Mouse (Mus musculus) forebrain, postnatal 0 days (tissue): ENCODE measurements around the gene Gabbr2. TPM values are rescaled to one million over a fixed set of nuclear protein-coding genes. Genes with fewer than 3 reads are reported as not detected.
A peak's percentile ranks its signal among the peaks of the same experiment; 100 is the strongest.

Source experiments
- ATAC-seq: fragments of 200-750 bp; cut with Nextera tagmentation; 2 replicates; pipeline ENCODE4 v1.8.0; 2017; ENCODE audit warnings: mild to moderate bottlenecking, moderate library complexity
- DNase-seq: peaks from one replicate; pipeline ENCODE4 v3.0.0-alpha.2; 2015
- H3K27ac ChIP-seq: fragments of 300-500 bp; sonication (generic); 2 replicates; pipeline ENCODE4 v1.5.1; 2014; ENCODE audit warnings: low read depth, mild to moderate bottlenecking, antibody characterized with exemption, low read length, moderate library complexity, mixed read lengths
- H3K27me3 ChIP-seq: fragments of 300-500 bp; sonication (generic); 2 replicates; pipeline ENCODE4 v1.6.1; 2014; ENCODE audit warnings: mild to moderate bottlenecking, low read length, mixed read lengths; ENCODE audit not compliant: insufficient read depth
- H3K36me3 ChIP-seq: fragments of 300-500 bp; sonication (generic); 2 replicates; pipeline ENCODE4 v1.6.1; 2014; ENCODE audit warnings: mild to moderate bottlenecking, moderate library complexity; ENCODE audit not compliant: insufficient read depth
- H3K4me1 ChIP-seq: fragments of 300-500 bp; sonication (generic); 2 replicates; pipeline ENCODE4 v1.6.1; 2014; ENCODE audit warnings: antibody characterized with exemption; ENCODE audit not compliant: insufficient read depth
- H3K4me2 ChIP-seq: fragments of 300-500 bp; sonication (generic); 2 replicates; pipeline ENCODE4 v1.6.1; 2014; ENCODE audit warnings: low read depth, mild to moderate bottlenecking, moderate library complexity
- H3K4me3 ChIP-seq: fragments of 300-500 bp; sonication (generic); 2 replicates; pipeline ENCODE4 v1.5.1; 2014; ENCODE audit warnings: low read depth, low read length, mixed read lengths
- H3K9ac ChIP-seq: fragments of 300-500 bp; sonication (generic); 2 replicates; pipeline ENCODE4 v1.6.1; 2014; ENCODE audit warnings: mild to moderate bottlenecking
- H3K9me3 ChIP-seq: fragments of 300-500 bp; sonication (generic); 2 replicates; pipeline ENCODE4 v1.6.1; 2016; ENCODE audit warnings: low read length
- CTCF ChIP-seq: sonication (generic); IDR thresholded peaks from 2 replicates; pipeline ENCODE4 v1.5.1; 2016; ENCODE audit warnings: antibody characterized with exemption, control low read depth, low read depth
- WGBS: fragments of 180-500 bp; shearing (Covaris S2); extraction: QIAGEN DNeasy Blood & Tissue Kit; methylation state at CpG from one replicate; pipeline ENCODE4 v1.1.7; 2014; 5-methylcytosine and 5-hydroxymethylcytosine counted together
- polyA plus RNA-seq: library from polyadenylated mRNA; unstranded; fragments of >200 nt; fragmentation: Nextera tagmentation; extraction: Ambion mirVana; gene quantifications from 2 replicates; pipeline ENCODE4 v1.2.1, GENCODE M21; 2015
- total RNA-seq: library from RNA; depleted of rRNA; stranded (reverse); fragments of >200 nt; gene quantifications from 2 replicates; pipeline ENCODE4 v1.2.3, GENCODE M21; 2014

Gene Gabbr2
- total and polyA plus RNA-seq, 2 experiments from 2014 or later = 14.7 to 65.3 TPM

- no peak for TF ChIP-seq CTCF
- no peaks in the 10 kb centered on the region for H3K9me3 ChIP-seq
- DNase-seq = no peak
- H3K27me3 ChIP-seq = no peaks in the 10 kb centered on the region
- H3K9ac ChIP-seq = no peak overlapping the region
- H3K4me1 ChIP-seq = peaks cover 19% of the 10 kb centered on the region
- no peak; the same call in 1 of the 2 replicates for ATAC-seq
- WGBS = 68% methylated on average over 6 of the region's 6 CpGs
- H3K4me2 ChIP-seq = no peak overlapping the region
- H3K27ac ChIP-seq = peak overlapping the region; percentile 57; the same call in 1 of the 2 replicates
- H3K4me3 ChIP-seq = no peak overlapping the region
- H3K36me3 ChIP-seq = no peaks in the 10 kb centered on the region
Observed at GRCm38 (mm10) chr4:46710018-46710417, 281.7 kb downstream of the Gabbr2 start.

DNA sequence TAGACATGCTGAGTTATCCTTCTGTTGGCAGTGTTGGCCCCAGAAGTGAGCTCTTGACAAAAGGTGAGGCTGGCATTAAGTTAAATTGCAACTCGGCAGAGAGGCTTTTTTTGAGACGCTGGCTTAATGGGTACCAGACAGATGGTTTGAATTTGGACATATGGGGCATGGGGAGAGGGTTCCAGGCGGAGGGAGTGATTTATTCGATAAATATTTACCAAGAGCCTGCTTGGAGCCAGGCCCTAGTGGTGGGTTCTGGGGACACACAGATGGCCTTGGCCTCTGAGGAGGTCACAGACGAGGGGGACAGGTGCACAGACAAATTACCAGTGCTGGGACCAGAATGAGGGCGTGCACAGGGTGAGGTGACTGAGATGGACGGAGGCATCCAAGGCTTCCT lies 282.2 kb downstream of the Gabbr2 start:
- Histone ChIP-seq H3K4me1 (peaks cover 19% of the 10 kb centered on the region), H3K9me3 (no peaks in the 10 kb centered on the region), H3K9ac (no peak overlapping the region), H3K27ac (peak overlapping the region; percentile 57; the same call in 1 of the 2 replicates), H3K4me2 (no peak overlapping the region), H3K4me3 (no peak overlapping the region), H3K27me3 (no peaks in the 10 kb centered on the region), H3K36me3 (no peaks in the 10 kb centered on the region)
- TF ChIP-seq CTCF = peak; percentile 25; the same call in 1 of the 2 replicates
- 52% methylated on average over 7 of the region's 7 CpGs for WGBS
- DNase-seq (peak; percentile 60), ATAC-seq (0 out of 2 replicates have a peak, but pooled peaks have one; percentile 9)

DNA sequence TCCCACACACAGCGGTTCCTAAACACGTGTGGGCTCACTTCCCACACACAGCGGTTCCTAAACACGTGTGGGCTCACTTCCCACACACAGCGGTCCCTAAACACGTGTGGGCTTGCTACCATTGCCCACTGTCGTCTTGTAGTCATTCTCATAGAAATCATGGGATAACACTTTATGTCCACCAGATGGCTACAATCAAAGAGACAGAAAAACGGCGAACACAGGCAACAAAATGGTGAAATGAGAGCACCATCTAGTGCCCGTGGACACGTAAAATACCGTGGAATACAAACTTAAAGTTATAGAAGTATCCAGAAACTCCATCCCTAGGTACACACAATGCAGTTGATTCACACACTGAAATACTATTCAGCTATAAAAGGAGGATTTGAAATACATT lies 285.9 kb downstream of the Gabbr2 start:
- ATAC-seq = no peak; the same call in 1 of the 2 replicates
- WGBS = 71% methylated on average over 12 of the region's 12 CpGs
- no peaks in the 10 kb centered on the region for H3K27me3 ChIP-seq
- no peak overlapping the region for H3K4me2 ChIP-seq
- H3K9me3 ChIP-seq = no peaks in the 10 kb centered on the region
- H3K27ac ChIP-seq = no peak overlapping the region
- H3K4me1 ChIP-seq = peaks cover 16% of the 10 kb centered on the region
- peak; percentile 45 for DNase-seq
- H3K36me3 ChIP-seq = no peaks in the 10 kb centered on the region
- no peak overlapping the region for H3K4me3 ChIP-seq
- H3K9ac ChIP-seq = no peak overlapping the region
- peak; percentile 67 for TF ChIP-seq CTCF

DNA sequence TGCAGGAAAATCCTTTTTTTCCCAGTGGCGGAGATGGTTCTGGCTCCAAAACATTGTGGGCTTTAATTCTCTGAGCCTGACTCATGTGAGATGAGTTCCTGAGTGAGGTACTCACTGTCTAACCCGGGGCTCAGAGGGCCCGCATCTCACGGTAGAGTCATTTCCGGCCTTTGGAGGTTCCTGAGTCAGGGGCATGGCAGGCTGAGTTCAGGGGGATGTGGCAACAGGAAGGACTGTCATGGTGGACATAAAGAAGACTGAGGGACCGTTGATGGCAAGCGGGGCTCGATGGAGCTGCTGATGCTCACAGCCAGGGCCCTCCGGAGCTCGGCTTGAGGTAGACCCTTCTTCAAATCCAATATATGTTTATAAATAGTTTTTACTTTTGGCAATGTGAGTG lies 288.5 kb downstream of the Gabbr2 start:
- Histone ChIP-seq H3K4me3 (no peak overlapping the region), H3K4me2 (no peak overlapping the region), H3K27me3 (no peaks in the 10 kb centered on the region), H3K9ac (no peak overlapping the region), H3K36me3 (no peaks in the 10 kb centered on the region), H3K27ac (no peak overlapping the region), H3K9me3 (no peaks in the 10 kb centered on the region), H3K4me1 (0 out of 2 replicates have a peak, but pooled peaks cover 3% of the 10 kb centered on the region)
- ATAC-seq = no peak
- WGBS = 95% methylated on average over 10 of the region's 10 CpGs
- DNase-seq = no peak
- no peak for TF ChIP-seq CTCF

DNA sequence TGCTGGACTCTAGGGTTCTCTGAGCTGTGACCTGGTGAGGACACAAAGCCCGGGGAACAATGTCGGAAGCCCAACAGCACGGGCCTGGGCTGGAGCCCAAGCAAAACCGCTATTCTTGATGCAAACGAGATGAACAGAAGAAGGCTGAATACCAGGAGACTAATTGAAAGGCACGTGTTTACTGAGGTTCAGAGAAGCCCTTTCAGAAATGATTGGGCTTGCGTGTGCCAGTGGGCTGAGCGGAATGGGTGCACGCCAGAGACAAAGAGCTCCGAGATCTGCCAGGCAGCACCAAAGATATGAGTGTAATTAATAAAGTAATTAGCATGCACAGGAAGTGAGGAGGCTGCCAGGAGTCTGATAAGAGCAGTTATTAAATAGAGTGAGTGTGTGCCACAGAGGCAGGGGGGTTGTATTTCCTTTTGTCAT lies 291.4 kb downstream of the Gabbr2 start:
- Histone ChIP-seq H3K27ac (peak overlapping the region; percentile 50), H3K9me3 (no peaks in the 10 kb centered on the region), H3K4me3 (no peak overlapping the region), H3K36me3 (no peaks in the 10 kb centered on the region), H3K4me2 (no peak overlapping the region), H3K27me3 (no peaks in the 10 kb centered on the region), H3K9ac (no peak overlapping the region), H3K4me1 (0 out of 2 replicates have a peak, but pooled peaks cover 3% of the 10 kb centered on the region)
- ATAC-seq = peak; percentile 79
- WGBS = 11% methylated on average over 10 of the region's 10 CpGs
- peak; percentile 48 for DNase-seq
- TF ChIP-seq CTCF = no peak

DNA sequence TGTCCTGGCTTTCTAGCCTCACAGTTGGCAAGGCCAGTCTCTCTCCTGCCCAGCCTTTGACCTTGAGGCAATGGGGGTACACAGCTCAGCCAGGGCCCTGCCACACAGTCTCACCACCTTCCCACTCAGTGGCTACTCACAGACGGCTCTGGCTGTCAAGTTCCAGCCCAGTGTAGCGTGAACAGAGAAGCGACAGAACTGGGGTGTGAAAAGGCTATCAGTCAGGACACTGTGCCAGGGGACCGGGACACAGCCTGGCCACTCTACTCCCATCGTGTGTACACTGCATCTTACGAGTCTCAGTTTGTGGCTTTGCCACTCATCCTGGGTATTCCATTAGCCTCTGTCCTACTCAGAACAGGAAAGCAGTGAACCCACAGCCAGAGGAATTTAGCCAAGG lies 295.2 kb downstream of the Gabbr2 start:
- Histone ChIP-seq H3K4me3 (no peak overlapping the region), H3K4me1 (0 out of 2 replicates have a peak, but pooled peaks cover 3% of the 10 kb centered on the region), H3K36me3 (0 out of 2 replicates have a peak, but pooled peaks cover 2% of the 10 kb centered on the region), H3K27me3 (no peaks in the 10 kb centered on the region), H3K27ac (no peak overlapping the region), H3K9ac (no peak overlapping the region), H3K4me2 (no peak overlapping the region), H3K9me3 (no peaks in the 10 kb centered on the region)
- 76% methylated on average over 6 of the region's 6 CpGs for WGBS
- DNase-seq = no peak
- no peak for TF ChIP-seq CTCF
- ATAC-seq = no peak

DNA sequence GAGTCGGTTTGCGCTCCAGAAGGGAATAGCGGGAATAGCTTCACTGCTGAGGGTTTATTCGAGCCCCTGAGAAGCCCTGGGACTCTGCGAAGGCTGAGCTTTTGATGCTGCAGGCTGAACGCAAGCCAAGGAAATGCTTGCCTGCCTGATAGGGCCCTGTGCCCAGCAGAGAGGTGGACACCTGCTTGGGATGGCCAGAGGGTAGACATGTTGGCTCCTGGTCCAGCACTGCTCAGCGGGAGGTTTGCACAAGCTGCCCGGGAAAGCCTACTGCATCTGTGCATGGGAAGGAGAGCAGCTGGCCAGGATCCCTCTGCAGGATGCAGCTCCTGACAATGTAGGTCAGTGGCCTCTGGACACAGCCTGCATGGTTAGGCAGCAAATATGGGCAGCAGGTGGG lies 301.1 kb downstream of the Gabbr2 start:
- Histone ChIP-seq H3K27ac (no peak overlapping the region), H3K4me1 (no peaks in the 10 kb centered on the region), H3K4me2 (no peak overlapping the region), H3K4me3 (no peak overlapping the region), H3K9ac (no peak overlapping the region), H3K27me3 (no peaks in the 10 kb centered on the region), H3K9me3 (no peaks in the 10 kb centered on the region), H3K36me3 (0 out of 2 replicates have a peak, but pooled peaks cover 3% of the 10 kb centered on the region)
- DNase-seq = no peak
- 76% methylated on average over 8 of the region's 8 CpGs for WGBS
- no peak for ATAC-seq
- TF ChIP-seq CTCF = no peak
